Mouse (Mus musculus): ENCODE data around the gene Ifrd1. TPM values are rescaled to one million over a fixed set of nuclear protein-coding genes. Genes with fewer than 3 reads are reported as not detected.
"Not testable (repeated sequence)": the region's sequence is repeated elsewhere in the genome, so short reads cannot be mapped to it uniquely, and the experiment has no call there.

The Ifrd1 gene
- polyA plus RNA-seq, 1 experiment from 2014 or later, result 85.8 TPM

- no peak overlapping the region for H3K27ac ChIP-seq
- WGBS, result 1% methylated on average over 8 of the region's 8 CpGs
- no peaks in the 10 kb centered on the region for H3K9me3 ChIP-seq (replicated peaks)
- no peaks in the 10 kb centered on the region for H3K36me3 ChIP-seq
- no peak overlapping the region for H3K4me2 ChIP-seq
- H3K27me3 ChIP-seq, result peaks cover 5% of the 10 kb centered on the region; the same call in 1 of the 2 replicates
- no peak overlapping the region for H3K4me3 ChIP-seq
- no peaks in the 10 kb centered on the region for H3K4me1 ChIP-seq (replicated peaks)
- no peak; the same call in 1 of the 2 replicates for ATAC-seq (replicated peaks; ENCODE audit: insufficient number of reproducible peaks, insufficient read depth, low FRiP score, low read depth)
- H3K9ac ChIP-seq, result no peak overlapping the region
These were observed 8.9 kb upstream of the Ifrd1 start for GRCm38 (mm10) chr12:40257226-40257625.

- no peaks in the 10 kb centered on the region for H3K36me3 ChIP-seq
- no peak for ATAC-seq (replicated peaks; ENCODE audit: insufficient number of reproducible peaks, insufficient read depth, low FRiP score, low read depth)
- H3K4me2 ChIP-seq, result no peak overlapping the region
- H3K9me3 ChIP-seq (replicated peaks), result no peaks in the 10 kb centered on the region
- no peaks in the 10 kb centered on the region for H3K4me1 ChIP-seq (replicated peaks)
- H3K27me3 ChIP-seq, result peaks cover 5% of the 10 kb centered on the region; the same call in 1 of the 2 replicates
- WGBS, result 75% methylated on average over 2 of the region's 2 CpGs
- no peak overlapping the region for H3K4me3 ChIP-seq
- no peak overlapping the region for H3K27ac ChIP-seq
- no peak overlapping the region for H3K9ac ChIP-seq
These were observed 8.2 kb upstream of the Ifrd1 start for GRCm38 (mm10) chr12:40256543-40256942.

- no peak for ATAC-seq (replicated peaks; ENCODE audit: insufficient number of reproducible peaks, insufficient read depth, low FRiP score, low read depth)
- no peaks in the 10 kb centered on the region for H3K36me3 ChIP-seq
- no peak overlapping the region for H3K27ac ChIP-seq
- H3K9ac ChIP-seq, result no peak overlapping the region
- H3K4me2 ChIP-seq, result no peak overlapping the region
- H3K9me3 ChIP-seq (replicated peaks), result no peaks in the 10 kb centered on the region
- peaks cover 5% of the 10 kb centered on the region; the same call in 1 of the 2 replicates for H3K27me3 ChIP-seq
- H3K4me3 ChIP-seq, result no peak overlapping the region
- no peaks in the 10 kb centered on the region for H3K4me1 ChIP-seq (replicated peaks)
These were observed 7.7 kb upstream of the Ifrd1 start for GRCm38 (mm10) chr12:40256033-40256432.

GRCm38 (mm10) chr12:40255310-40255709 is 7.0 kb upstream of the Ifrd1 start:
- not testable (repeated sequence) for ATAC-seq (replicated peaks; ENCODE audit: insufficient number of reproducible peaks, insufficient read depth, low FRiP score, low read depth); H3K4me2 ChIP-seq; H3K36me3 ChIP-seq; H3K27ac ChIP-seq; H3K4me3 ChIP-seq; H3K27me3 ChIP-seq; H3K4me1 ChIP-seq (replicated peaks); H3K9me3 ChIP-seq (replicated peaks); H3K9ac ChIP-seq
- 79% methylated on average over 4 of the region's 4 CpGs for WGBS

GRCm38 (mm10) chr12:40254729-40255128 is 6.4 kb upstream of the Ifrd1 start:
- WGBS, result 82% methylated on average over 11 of the region's 11 CpGs
- Histone ChIP-seq H3K4me1 (replicated peaks) (no peaks in the 10 kb centered on the region), H3K4me3 (no peak overlapping the region), H3K27me3 (peaks cover 5% of the 10 kb centered on the region; the same call in 1 of the 2 replicates), H3K9ac (no peak overlapping the region), H3K9me3 (replicated peaks) (no peaks in the 10 kb centered on the region), H3K27ac (no peak overlapping the region), H3K4me2 (no peak overlapping the region), H3K36me3 (no peaks in the 10 kb centered on the region)
- no peak for ATAC-seq (replicated peaks; ENCODE audit: insufficient number of reproducible peaks, insufficient read depth, low FRiP score, low read depth)

- Histone ChIP-seq H3K27me3 (0 out of 2 replicates have a peak, but pooled peaks cover under 1% of the 10 kb centered on the region), H3K4me1 (replicated peaks) (peaks cover 4% of the 10 kb centered on the region), H3K4me2 (no peak overlapping the region), H3K27ac (no peak overlapping the region), H3K9me3 (replicated peaks) (no peaks in the 10 kb centered on the region), H3K9ac (no peak overlapping the region), H3K36me3 (no peaks in the 10 kb centered on the region), H3K4me3 (no peak overlapping the region)
- 57% methylated on average over 5 of the region's 5 CpGs for WGBS
- ATAC-seq (replicated peaks; ENCODE audit: insufficient number of reproducible peaks, insufficient read depth, low FRiP score, low read depth), result no peak
These were observed 4.9 kb upstream of the Ifrd1 start for GRCm38 (mm10) chr12:40253241-40253640.

- no peak overlapping the region for H3K4me3 ChIP-seq
- no peaks in the 10 kb centered on the region for H3K9me3 ChIP-seq (replicated peaks)
- no peaks in the 10 kb centered on the region for H3K27me3 ChIP-seq
- H3K4me2 ChIP-seq, result no peak overlapping the region
- H3K27ac ChIP-seq, result no peak overlapping the region
- H3K36me3 ChIP-seq, result no peaks in the 10 kb centered on the region
- no peak overlapping the region for H3K9ac ChIP-seq
- H3K4me1 ChIP-seq (replicated peaks), result peaks cover 13% of the 10 kb centered on the region
- ATAC-seq (replicated peaks; ENCODE audit: insufficient number of reproducible peaks, insufficient read depth, low FRiP score, low read depth), result no peak
These were observed 2.0 kb upstream of the Ifrd1 start for GRCm38 (mm10) chr12:40250256-40250655.

GRCm38 (mm10) chr12:40247976-40248375 is 328 bp downstream of the Ifrd1 start:
- Histone ChIP-seq H3K4me1 (replicated peaks) (peaks cover 18% of the 10 kb centered on the region), H3K27me3 (no peaks in the 10 kb centered on the region), H3K27ac (peak overlapping the region; percentile 37; the same call in 1 of the 2 replicates), H3K4me2 (no peak overlapping the region), H3K9me3 (replicated peaks) (no peaks in the 10 kb centered on the region), H3K9ac (no peak overlapping the region), H3K36me3 (no peaks in the 10 kb centered on the region), H3K4me3 (no peak overlapping the region)
- ATAC-seq (replicated peaks; ENCODE audit: insufficient number of reproducible peaks, insufficient read depth, low FRiP score, low read depth), result peak; percentile 80; the same call in 1 of the 2 replicates
- whole genome bisulfite sequencing, result 50% methylated on average over 6 of the region's 6 CpGs

GRCm38 (mm10) chr12:40247384-40247783 is 920 bp downstream of the Ifrd1 start:
- WGBS, result 64% methylated on average over 4 of the region's 4 CpGs
- no peak for ATAC-seq (replicated peaks; ENCODE audit: insufficient number of reproducible peaks, insufficient read depth, low FRiP score, low read depth)
- Histone ChIP-seq H3K4me3 (no peak overlapping the region), H3K27me3 (no peaks in the 10 kb centered on the region), H3K4me2 (no peak overlapping the region), H3K9me3 (replicated peaks) (no peaks in the 10 kb centered on the region), H3K36me3 (no peaks in the 10 kb centered on the region), H3K27ac (no peak overlapping the region), H3K9ac (no peak overlapping the region), H3K4me1 (replicated peaks) (peaks cover 18% of the 10 kb centered on the region)

- no peak overlapping the region for H3K27ac ChIP-seq
- H3K9ac ChIP-seq, result no peak overlapping the region
- no peaks in the 10 kb centered on the region for H3K9me3 ChIP-seq (replicated peaks)
- H3K4me3 ChIP-seq, result no peak overlapping the region
- WGBS, result 90% methylated on average over 7 of the region's 7 CpGs
- no peaks in the 10 kb centered on the region for H3K36me3 ChIP-seq
- peaks cover 18% of the 10 kb centered on the region for H3K4me1 ChIP-seq (replicated peaks)
- no peak for ATAC-seq (replicated peaks; ENCODE audit: insufficient number of reproducible peaks, insufficient read depth, low FRiP score, low read depth)
- no peaks in the 10 kb centered on the region for H3K27me3 ChIP-seq
- H3K4me2 ChIP-seq, result no peak overlapping the region
These were observed 2.8 kb downstream of the Ifrd1 start for GRCm38 (mm10) chr12:40245434-40245970.

GRCm38 (mm10) chr12:40244926-40245325 is 3.4 kb downstream of the Ifrd1 start:
- WGBS, result 94% methylated on average over 5 of the region's 5 CpGs
- no peak overlapping the region for H3K27ac ChIP-seq
- H3K4me2 ChIP-seq, result no peak overlapping the region
- no peaks in the 10 kb centered on the region for H3K27me3 ChIP-seq
- no peak overlapping the region for H3K9ac ChIP-seq
- no peak for ATAC-seq (replicated peaks; ENCODE audit: insufficient number of reproducible peaks, insufficient read depth, low FRiP score, low read depth)
- H3K9me3 ChIP-seq (replicated peaks), result no peaks in the 10 kb centered on the region
- H3K4me3 ChIP-seq, result no peak overlapping the region
- peaks cover 18% of the 10 kb centered on the region for H3K4me1 ChIP-seq (replicated peaks)
- no peaks in the 10 kb centered on the region for H3K36me3 ChIP-seq

- peak overlapping the region; percentile 56 for H3K4me2 ChIP-seq
- H3K27ac ChIP-seq, result no peak overlapping the region
- H3K27me3 ChIP-seq, result no peaks in the 10 kb centered on the region
- 19% methylated on average over 11 of the region's 11 CpGs for WGBS
- H3K4me3 ChIP-seq, result peak overlapping the region; percentile 29
- no peaks in the 10 kb centered on the region for H3K9me3 ChIP-seq (replicated peaks)
- no peaks in the 10 kb centered on the region for H3K36me3 ChIP-seq
- H3K4me1 ChIP-seq (replicated peaks), result peaks cover 18% of the 10 kb centered on the region
- H3K9ac ChIP-seq, result no peak overlapping the region
- no peak for ATAC-seq (replicated peaks; ENCODE audit: insufficient number of reproducible peaks, insufficient read depth, low FRiP score, low read depth)
These were observed 4.5 kb downstream of the Ifrd1 start for GRCm38 (mm10) chr12:40243821-40244221.
